Mouse (Mus musculus) hindbrain, embryonic 10.5 days (tissue): ENCODE results near the gene Tpst2. TPM values are rescaled to one million over a fixed set of nuclear protein-coding genes. Genes with fewer than 3 reads are reported as not detected.
A peak's percentile ranks its signal among the peaks of the same experiment; 100 is the strongest.

Source experiments
- DNase-seq: peaks from one replicate; pipeline ENCODE4 v3.0.0-alpha.2; 2017; ENCODE audit warnings: low spot score
- H3K27ac ChIP-seq: fragments of 300-500 bp; sonication (generic); 2 replicates; pipeline ENCODE4 v1.5.1; 2016; ENCODE audit warnings: mild to moderate bottlenecking, moderate library complexity
- H3K27me3 ChIP-seq: fragments of 300-500 bp; sonication (generic); 2 replicates; pipeline ENCODE4 v1.6.1; 2016; ENCODE audit warnings: mild to moderate bottlenecking; ENCODE audit not compliant: poor library complexity, insufficient read depth, severe bottlenecking
- H3K36me3 ChIP-seq: fragments of 300-500 bp; sonication (generic); 2 replicates; pipeline ENCODE4 v1.6.1; 2016; ENCODE audit warnings: mild to moderate bottlenecking, moderate library complexity
- H3K4me1 ChIP-seq: fragments of 300-500 bp; sonication (generic); replicated peaks from 2 replicates; pipeline ENCODE4 v1.6.1; 2016; ENCODE audit warnings: mild to moderate bottlenecking
- H3K4me3 ChIP-seq: fragments of 300-500 bp; sonication (generic); 2 replicates; pipeline ENCODE4 v1.5.1; 2016; ENCODE audit warnings: mild to moderate bottlenecking, moderate library complexity
- H3K9me3 ChIP-seq: fragments of 300-500 bp; sonication (generic); 2 replicates; pipeline ENCODE4 v1.6.1; 2016; ENCODE audit warnings: mild to moderate bottlenecking, moderate library complexity
- WGBS: fragments of 180-500 bp; shearing (Covaris S2); methylation state at CpG from one replicate; pipeline ENCODE4 v1.1.7; 2016; 5-methylcytosine and 5-hydroxymethylcytosine counted together
- polyA plus RNA-seq: library from polyadenylated mRNA; unstranded; fragments of >200 nt; fragmentation: Nextera tagmentation; extraction: Ambion mirVana; gene quantifications from 2 replicates; pipeline ENCODE4 v1.2.1, GENCODE M21; 2016

Tpst2 gene
- polyA plus RNA-seq, 1 experiment from 2014 or later: 37.2 TPM

DNA sequence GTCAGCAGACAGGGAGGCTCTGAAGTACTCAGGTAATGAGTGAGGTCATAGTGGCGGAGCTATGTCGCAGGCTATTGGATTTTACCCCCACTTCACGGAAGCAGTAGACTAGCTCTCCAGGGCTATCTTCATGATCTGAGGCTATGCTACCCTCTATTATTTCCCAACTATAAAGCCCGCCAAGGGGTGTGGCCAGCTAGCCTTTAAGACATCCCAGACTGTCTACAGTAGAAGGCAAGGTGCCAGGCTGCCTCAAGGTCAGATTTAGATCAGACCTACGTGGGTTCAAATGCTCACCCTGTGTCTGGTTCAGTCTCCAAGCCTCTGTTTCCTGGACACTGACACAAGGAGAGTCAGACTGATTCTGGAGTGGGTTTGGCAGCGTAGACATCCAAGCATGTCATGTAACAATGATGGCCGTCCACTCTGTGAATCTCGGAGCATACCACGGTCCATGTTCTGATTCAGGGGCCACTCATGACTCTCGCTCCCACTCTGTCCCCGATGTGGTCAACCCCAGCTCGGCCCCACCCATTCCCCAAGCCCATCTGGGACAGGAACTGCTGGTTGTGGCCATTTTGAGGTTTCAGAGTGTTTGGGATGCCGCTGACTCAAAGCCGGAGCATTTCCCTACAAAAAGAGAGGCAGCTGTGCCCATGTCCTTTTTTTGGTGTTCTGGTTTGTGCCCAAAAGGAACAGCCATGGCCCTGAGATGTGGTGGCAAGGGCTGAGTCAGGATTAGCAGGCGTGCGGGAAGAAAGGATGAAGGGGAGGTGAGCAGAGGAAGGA, 16.4 kb upstream of the Tpst2 start:
- H3K36me3 ChIP-seq: no peaks in the 10 kb centered on the region
- DNase-seq: no peak
- peaks cover 6% of the 10 kb centered on the region; the same call in 1 of the 2 replicates for H3K27me3 ChIP-seq
- 92% methylated on average over 16 of the region's 16 CpGs for WGBS
- H3K4me1 ChIP-seq: peaks cover under 1% of the 10 kb centered on the region; the same call in 1 of the 2 replicates
- H3K27ac ChIP-seq: no peak overlapping the region
- no peaks in the 10 kb centered on the region for H3K9me3 ChIP-seq
- no peak overlapping the region for H3K4me3 ChIP-seq

DNA sequence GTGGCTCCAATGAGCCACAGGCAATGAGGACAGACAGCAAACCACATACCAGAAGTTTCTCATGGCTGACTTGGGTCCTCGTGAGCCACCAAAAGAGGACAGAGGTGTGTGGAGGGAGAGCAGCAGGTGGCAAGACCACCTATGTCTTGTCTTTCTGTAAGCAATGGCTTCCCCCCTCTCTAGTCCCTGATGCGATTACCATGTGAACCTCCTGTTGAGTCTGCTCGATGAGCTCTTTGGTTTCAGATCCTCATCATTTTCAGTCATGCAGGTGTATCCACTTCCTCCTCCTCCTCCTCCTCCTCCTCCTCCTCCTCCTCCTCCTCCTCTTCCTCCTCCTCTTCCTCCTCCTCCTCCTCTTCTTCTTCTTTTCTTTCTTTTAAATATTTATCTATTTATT, 15.7 kb upstream of the Tpst2 start:
- DNase-seq: no peak
- peaks cover 8% of the 10 kb centered on the region; the same call in 1 of the 2 replicates for H3K27me3 ChIP-seq
- 72% methylated on average over 3 of the region's 3 CpGs for WGBS

DNA sequence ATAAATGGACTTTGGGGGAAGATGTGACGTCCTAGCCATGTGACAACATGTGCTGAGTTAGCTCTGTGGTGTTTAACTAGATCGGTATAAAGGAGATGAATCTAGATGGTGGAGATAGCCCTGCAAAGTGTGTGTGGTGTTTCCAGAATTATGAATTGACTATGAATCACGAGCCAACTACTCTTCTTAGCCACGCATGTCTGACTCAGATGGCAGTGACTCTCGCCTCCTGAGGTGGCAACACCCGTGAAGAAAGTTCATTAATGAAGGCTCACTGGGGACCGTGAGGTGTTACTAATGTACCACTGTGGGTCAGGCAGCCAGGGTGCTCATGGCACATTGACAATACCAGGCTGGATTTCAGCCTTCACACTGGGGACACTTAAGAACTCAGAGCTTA, 12.4 kb upstream of the Tpst2 start:
- Histone ChIP-seq H3K27me3 (peaks cover 40% of the 10 kb centered on the region), H3K9me3 (no peaks in the 10 kb centered on the region), H3K4me3 (no peak overlapping the region), H3K27ac (no peak overlapping the region), H3K36me3 (no peaks in the 10 kb centered on the region), H3K4me1 (peaks cover 16% of the 10 kb centered on the region)
- no peak for DNase-seq
- WGBS: 91% methylated on average over 7 of the region's 7 CpGs

More for the DNA sequence above, 15.7 kb upstream of the Tpst2 start:
- Histone ChIP-seq H3K9me3 (no peaks in the 10 kb centered on the region), H3K4me3 (no peak overlapping the region), H3K27ac (no peak overlapping the region), H3K36me3 (no peaks in the 10 kb centered on the region), H3K4me1 (peaks cover 8% of the 10 kb centered on the region)

DNA sequence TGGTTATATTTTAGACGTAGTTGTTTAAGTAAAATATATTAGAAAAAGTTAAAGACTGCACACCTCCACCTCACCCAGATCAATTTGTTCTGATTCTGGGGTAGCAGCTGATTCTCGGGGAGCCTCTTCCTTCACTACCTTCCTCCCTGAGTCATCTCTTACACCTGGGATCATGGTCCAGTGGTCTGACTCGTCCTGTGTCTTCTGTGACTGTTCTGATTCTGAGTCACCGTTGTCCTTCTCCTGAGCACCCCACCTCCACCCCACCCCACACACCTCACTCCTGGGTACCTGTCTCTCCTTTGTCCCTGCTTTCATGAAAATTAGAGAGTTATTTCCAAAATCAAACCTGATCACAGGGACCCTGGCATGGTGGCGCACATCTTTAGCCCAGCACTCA, 11.4 kb upstream of the Tpst2 start:
- DNase-seq: no peak
- Histone ChIP-seq H3K9me3 (no peaks in the 10 kb centered on the region), H3K4me1 (peaks cover 19% of the 10 kb centered on the region), H3K36me3 (no peaks in the 10 kb centered on the region), H3K27ac (peak overlapping the region; percentile 51; the same call in 1 of the 2 replicates), H3K27me3 (peaks cover 47% of the 10 kb centered on the region), H3K4me3 (no peak overlapping the region)
- WGBS: 85% methylated on average over 5 of the region's 5 CpGs

DNA sequence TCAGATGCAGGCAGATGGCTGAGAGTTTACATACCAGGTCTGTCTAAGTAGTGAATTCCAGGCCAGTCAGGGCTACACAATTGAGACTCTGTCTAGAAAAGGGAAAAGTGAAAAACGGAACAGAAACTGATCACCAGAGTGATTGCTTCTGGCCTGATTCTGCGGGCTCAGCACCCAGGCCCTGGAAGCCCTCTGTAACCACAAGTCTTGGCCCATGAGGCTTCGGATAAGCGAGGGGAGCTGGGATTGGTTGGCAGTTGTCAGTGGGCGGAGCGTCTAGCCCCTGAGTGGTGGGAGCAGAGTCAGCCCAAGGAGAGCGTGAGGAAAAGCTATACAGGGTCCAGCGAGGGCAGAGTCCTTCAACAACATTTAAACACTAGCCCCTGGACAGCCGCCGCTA, 11.0 kb upstream of the Tpst2 start:
- DNase-seq: peak; percentile 55
- whole genome bisulfite sequencing: 8% methylated on average over 10 of the region's 10 CpGs
- H3K4me3 ChIP-seq: peak overlapping the region; percentile 26
- H3K36me3 ChIP-seq: no peaks in the 10 kb centered on the region
- H3K27ac ChIP-seq: peak overlapping the region; percentile 51
- H3K27me3 ChIP-seq: peaks cover 48% of the 10 kb centered on the region
- peaks cover 23% of the 10 kb centered on the region for H3K4me1 ChIP-seq
- no peaks in the 10 kb centered on the region for H3K9me3 ChIP-seq

DNA sequence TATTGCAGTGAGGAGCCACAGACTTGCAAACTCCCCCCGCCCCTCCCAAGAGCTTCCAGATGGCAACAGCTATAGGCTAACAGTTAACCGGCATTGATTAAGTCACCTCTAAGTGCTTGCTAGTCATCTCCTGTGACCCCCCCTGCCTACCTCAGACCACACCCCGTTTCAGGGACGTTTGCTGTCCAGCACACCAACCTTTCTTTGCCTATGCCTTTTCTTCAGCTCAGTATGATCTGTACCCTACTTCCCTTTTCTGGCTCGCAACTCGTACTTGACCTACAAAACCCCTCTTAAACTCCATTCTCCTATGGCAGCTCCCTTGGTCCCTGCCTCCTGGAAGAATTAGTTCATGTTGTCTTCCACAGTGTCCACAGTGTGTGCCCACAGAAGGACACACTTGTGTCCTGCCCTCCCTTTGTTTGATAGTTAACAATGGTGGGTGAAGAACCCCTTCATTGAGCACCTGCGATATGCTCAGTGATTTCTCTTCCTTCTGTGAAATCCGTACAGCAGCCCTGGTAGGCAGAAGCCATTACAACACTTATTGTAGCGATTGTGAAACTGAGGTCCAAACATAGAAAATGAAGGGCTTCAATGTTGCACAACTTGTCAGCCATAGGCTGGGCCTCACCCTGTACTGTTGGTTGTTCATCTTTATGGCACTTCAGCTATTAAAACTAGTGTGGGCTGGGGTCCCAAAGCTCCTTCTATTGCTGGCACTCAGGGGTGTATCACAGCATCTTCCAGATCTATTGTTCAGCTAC, 10.3 kb upstream of the Tpst2 start:
- no peaks in the 10 kb centered on the region for H3K36me3 ChIP-seq
- peak overlapping the region; percentile 51 for H3K27ac ChIP-seq
- peaks cover 30% of the 10 kb centered on the region for H3K4me1 ChIP-seq
- H3K27me3 ChIP-seq: peaks cover 50% of the 10 kb centered on the region
- WGBS: 68% methylated on average over 9 of the region's 9 CpGs
- no peaks in the 10 kb centered on the region for H3K9me3 ChIP-seq
- no peak for DNase-seq
- H3K4me3 ChIP-seq: peak overlapping the region; percentile 26; the same call in 1 of the 2 replicates

DNA sequence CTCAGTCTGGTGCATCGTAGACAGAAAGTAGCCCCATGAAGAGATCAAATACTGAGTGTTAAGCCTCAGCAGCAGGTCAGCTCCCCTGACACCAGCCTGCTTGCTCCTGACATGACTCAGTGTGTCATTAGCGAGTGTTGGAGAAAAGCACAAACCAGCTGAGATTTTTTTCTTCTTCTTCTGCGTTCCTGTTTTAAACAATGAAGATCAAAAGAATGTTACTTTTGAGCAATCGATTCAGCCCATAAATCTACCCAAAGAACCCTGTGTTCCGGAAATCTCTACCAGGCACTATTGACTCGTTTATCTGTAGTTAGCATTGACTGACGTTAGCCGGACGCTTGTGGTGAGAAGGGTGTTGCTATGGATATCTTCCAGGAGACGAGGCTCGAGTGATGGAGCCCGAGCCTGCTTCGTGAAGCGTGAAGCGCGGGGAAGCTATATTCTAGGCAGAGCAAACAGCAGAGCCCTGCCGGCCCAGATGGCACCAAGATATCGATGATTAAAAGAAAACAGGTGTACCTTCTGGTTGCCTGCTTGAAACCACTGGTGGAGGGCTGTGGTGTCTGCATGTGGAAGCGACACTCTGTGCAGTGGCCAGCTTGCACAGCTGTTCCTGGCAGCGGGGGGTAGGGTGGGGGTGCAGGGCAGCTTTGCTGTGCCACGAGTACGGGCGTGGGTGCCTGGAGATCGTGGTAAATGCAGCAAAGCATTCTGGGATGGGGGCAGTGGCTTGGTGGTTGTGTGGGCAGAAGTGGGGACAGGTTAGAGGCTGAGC, 5.5 kb upstream of the Tpst2 start:
- Histone ChIP-seq H3K27ac (peak overlapping the region; percentile 77), H3K4me3 (no peak overlapping the region), H3K4me1 (peaks cover 52% of the 10 kb centered on the region), H3K9me3 (no peaks in the 10 kb centered on the region), H3K27me3 (peaks cover 58% of the 10 kb centered on the region), H3K36me3 (no peaks in the 10 kb centered on the region)
- DNase-seq: no peak
- 50% methylated on average over 24 of the region's 24 CpGs for WGBS

DNA sequence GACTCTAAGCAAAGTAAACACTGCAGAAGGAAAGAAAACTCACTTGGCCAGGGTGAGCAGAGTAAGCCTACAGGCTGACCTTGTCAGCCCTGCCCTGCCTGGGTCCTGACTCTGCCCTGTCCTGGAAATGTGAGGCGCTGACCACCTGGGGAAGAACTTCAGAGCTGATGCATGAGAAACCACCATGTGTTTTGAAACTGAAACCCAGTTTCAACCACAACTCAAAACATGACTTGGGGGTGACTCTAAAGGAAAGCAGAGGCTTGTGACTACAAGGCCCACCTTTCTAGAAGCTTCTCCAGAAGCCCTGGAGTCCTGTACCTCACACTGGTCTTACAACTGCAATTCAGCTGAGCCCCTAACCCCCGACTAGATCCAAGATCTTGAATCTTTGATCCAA, 3.6 kb upstream of the Tpst2 start:
- WGBS: 72% methylated on average over 2 of the region's 2 CpGs
- H3K36me3 ChIP-seq: no peaks in the 10 kb centered on the region
- H3K27me3 ChIP-seq: peaks cover 39% of the 10 kb centered on the region
- H3K27ac ChIP-seq: peak overlapping the region; percentile 5; the same call in 1 of the 2 replicates
- no peak overlapping the region for H3K4me3 ChIP-seq
- peaks cover 67% of the 10 kb centered on the region for H3K4me1 ChIP-seq
- no peak for DNase-seq
- H3K9me3 ChIP-seq: no peaks in the 10 kb centered on the region

DNA sequence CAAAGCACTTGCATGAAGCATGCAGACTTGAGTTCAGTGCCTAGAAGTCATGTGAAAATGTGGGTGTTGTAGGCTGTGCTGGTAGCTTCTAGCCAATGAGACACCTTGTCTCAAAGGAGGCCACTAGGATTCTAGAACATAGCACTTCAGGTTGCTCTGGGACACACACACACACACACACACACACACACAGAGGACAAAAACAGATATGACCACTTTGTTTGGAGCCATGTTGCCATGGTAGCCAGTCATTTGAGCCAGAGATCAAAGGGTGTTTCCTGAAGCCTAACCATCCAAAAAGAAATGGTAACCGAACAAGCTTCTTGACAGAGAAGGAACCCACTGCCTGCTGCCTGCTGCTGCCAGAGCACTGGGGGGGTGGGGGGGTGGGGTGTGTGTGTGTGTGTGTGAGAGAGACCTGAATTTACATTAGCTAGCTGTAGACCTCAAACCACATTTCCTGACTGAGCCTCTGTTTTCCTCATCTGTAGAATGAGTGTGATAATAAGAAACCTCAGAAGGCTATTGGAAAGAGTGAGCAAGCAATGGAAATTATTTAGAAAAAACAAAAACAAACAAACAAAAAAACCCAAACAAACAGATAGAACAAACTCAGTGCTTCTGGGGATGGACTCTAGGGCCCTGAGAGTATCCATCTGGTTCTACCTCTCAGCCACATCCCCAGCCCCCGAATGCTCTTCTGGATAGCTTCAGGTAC, 2.6 kb upstream of the Tpst2 start:
- Histone ChIP-seq H3K36me3 (no peaks in the 10 kb centered on the region), H3K4me3 (no peak overlapping the region), H3K27me3 (peaks cover 30% of the 10 kb centered on the region; the same call in 1 of the 2 replicates), H3K4me1 (peaks cover 75% of the 10 kb centered on the region), H3K9me3 (no peaks in the 10 kb centered on the region), H3K27ac (no peak overlapping the region)
- DNase-seq: no peak
- WGBS: 45% methylated on average over 2 of the region's 2 CpGs

DNA sequence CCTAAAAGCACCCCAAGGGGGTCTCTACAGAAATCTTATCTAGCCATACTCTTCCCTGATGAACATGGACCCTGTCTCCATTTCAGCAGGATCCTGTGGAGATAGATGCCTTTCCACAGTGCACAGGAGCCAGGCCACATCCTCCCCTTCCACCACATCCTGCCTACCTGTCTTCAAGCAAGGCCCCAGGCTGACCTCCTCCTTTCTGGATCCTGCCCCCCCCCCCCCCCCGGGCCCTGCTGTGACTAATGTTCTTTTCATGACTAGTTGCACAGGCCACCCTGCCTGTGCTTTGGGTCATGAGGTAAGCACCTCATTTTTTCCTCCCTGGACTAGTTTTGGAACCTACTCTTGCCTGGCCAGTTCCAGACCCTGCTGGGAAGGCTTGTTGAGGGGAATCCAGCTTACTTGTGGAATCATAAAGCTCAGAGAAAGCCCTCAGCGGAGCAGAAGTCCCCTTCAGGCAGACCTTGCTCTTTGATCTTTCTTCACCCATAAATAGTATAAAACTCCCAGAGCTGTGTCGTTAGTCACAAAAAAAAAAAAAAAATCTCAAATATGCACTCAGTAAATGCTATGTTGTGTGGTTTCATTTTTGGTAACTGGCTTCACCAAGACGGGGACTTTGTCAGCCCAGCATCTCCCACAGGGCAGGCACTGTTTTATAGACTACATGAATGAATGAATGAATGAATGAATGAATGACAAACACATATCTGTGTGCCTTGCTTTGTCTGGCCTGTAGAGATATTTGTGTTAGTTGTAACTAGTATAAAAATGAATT, 1.3 kb upstream of the Tpst2 start:
- Histone ChIP-seq H3K9me3 (no peaks in the 10 kb centered on the region), H3K4me3 (peak overlapping the region; percentile 78), H3K4me1 (peaks cover 82% of the 10 kb centered on the region), H3K27ac (no peak overlapping the region; the same call in 1 of the 2 replicates), H3K27me3 (peaks cover 19% of the 10 kb centered on the region; the same call in 1 of the 2 replicates), H3K36me3 (no peaks in the 10 kb centered on the region)
- 63% methylated on average over 4 of the region's 4 CpGs for WGBS
- DNase-seq: no peak

DNA sequence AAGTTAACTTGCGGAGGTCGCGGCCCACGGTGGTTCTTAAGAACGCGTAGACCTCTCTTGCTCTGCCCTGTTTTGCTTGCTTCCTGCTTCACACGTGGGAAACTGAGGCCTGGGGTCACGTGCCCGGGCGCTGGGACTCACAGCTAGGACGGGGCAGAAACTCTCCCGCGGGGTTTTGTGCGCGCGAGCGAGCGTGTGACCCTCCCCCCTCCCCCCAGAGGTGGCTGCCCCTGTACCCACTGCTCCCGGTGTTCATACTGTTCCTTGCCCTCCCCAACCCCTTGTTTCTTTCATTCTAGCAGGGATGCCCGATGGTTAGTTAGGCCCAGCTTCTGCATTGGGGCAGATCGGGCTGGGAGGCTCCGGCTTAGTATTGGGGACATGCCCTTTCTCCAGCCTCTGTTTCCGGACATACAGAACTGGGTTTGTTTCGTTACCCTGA, 437 bp downstream of the Tpst2 start:
- WGBS: under 1% methylated on average over 24 of the region's 24 CpGs
- H3K9me3 ChIP-seq: no peaks in the 10 kb centered on the region
- peak overlapping the region; percentile 90 for H3K27ac ChIP-seq
- H3K4me1 ChIP-seq: peaks cover 81% of the 10 kb centered on the region
- no peak for DNase-seq
- peak overlapping the region; percentile 78 for H3K4me3 ChIP-seq
- peaks cover 8% of the 10 kb centered on the region; the same call in 1 of the 2 replicates for H3K27me3 ChIP-seq
- no peaks in the 10 kb centered on the region for H3K36me3 ChIP-seq
